Mouse (Mus musculus) liver, embryonic 16.5 days (tissue): ENCODE data around the gene Gmpr2. TPM values are rescaled to one million over a fixed set of nuclear protein-coding genes. Genes with fewer than 3 reads are reported as not detected.

ENCODE experiments used
- ATAC-seq: fragments of 200-750 bp; cut with Nextera tagmentation; 2 replicates; pipeline ENCODE4 v1.8.0; 2017; ENCODE audit warnings: low read depth, mild to moderate bottlenecking, moderate number of reproducible peaks, moderate library complexity
- H3K27ac ChIP-seq: fragments of 300-500 bp; sonication (generic); 2 replicates; pipeline ENCODE4 v1.5.1; 2014; ENCODE audit warnings: mild to moderate bottlenecking, low read length
- H3K27me3 ChIP-seq: fragments of 300-500 bp; sonication (generic); 2 replicates; pipeline ENCODE4 v1.6.1; 2014; ENCODE audit warnings: low read depth, low read length, mixed read lengths; ENCODE audit not compliant: control insufficient read depth, insufficient read depth
- H3K36me3 ChIP-seq: fragments of 300-500 bp; sonication (generic); 2 replicates; pipeline ENCODE4 v1.6.1; 2014; ENCODE audit warnings: mild to moderate bottlenecking; ENCODE audit not compliant: control insufficient read depth, insufficient read depth
- H3K4me1 ChIP-seq: fragments of 300-500 bp; sonication (generic); 2 replicates; pipeline ENCODE4 v1.6.1; 2014; ENCODE audit warnings: low read depth, low read length, mixed read lengths; ENCODE audit not compliant: control insufficient read depth
- H3K4me2 ChIP-seq: fragments of 300-500 bp; sonication (generic); 2 replicates; pipeline ENCODE4 v1.6.1; 2014; ENCODE audit warnings: low read depth, low read length, mixed read lengths
- H3K4me3 ChIP-seq: fragments of 300-500 bp; sonication (generic); 2 replicates; pipeline ENCODE4 v1.5.1; 2014; ENCODE audit warnings: low read depth, mild to moderate bottlenecking, low read length
- H3K9ac ChIP-seq: fragments of 300-500 bp; sonication (generic); 2 replicates; pipeline ENCODE4 v1.6.1; 2014; ENCODE audit warnings: low read depth, low read length
- H3K9me3 ChIP-seq: fragments of 300-500 bp; sonication (generic); replicated peaks from 2 replicates; pipeline ENCODE4 v1.6.1; 2016; ENCODE audit warnings: low read length; ENCODE audit not compliant: control insufficient read depth
- WGBS: fragments of 180-500 bp; shearing (Covaris S2); extraction: QIAGEN DNeasy Blood & Tissue Kit; methylation state at CpG from one replicate; pipeline ENCODE4 v1.1.7; 2014; ENCODE audit not compliant: insufficient replicate concordance; 5-methylcytosine and 5-hydroxymethylcytosine counted together
- polyA plus RNA-seq: library from polyadenylated mRNA; unstranded; fragments of >200 nt; fragmentation: Nextera tagmentation; extraction: Ambion mirVana; gene quantifications from 2 replicates; pipeline ENCODE4 v1.2.1, GENCODE M21; 2015

The Gmpr2 gene
- polyA plus RNA-seq, 1 experiment from 2014 or later, result 20.9 TPM

DNA sequence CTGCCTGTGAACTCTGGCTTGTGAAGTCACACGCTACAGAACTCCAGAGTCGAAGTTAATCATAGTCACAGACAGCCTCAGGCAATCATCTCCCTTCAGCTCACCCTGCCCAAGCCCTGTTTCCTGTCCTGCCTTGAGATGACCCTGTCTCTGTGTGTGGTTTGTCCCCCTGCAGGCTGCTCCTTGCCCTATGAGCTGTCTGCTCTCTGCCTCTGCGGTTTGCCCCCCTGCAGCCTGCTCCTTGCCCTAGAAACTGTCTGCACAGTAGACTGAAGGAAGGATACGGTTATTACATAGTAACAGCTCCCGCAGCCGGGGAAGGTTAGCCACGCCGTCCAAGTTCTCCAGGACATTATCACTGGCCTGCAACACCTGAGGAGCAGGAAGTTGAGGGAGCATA lies 45.1 kb downstream of the Gmpr2 start:
- no peak for ATAC-seq
- Histone ChIP-seq H3K9me3 (no peaks in the 10 kb centered on the region), H3K4me3 (no peak overlapping the region), H3K4me1 (peaks cover 22% of the 10 kb centered on the region), H3K9ac (no peak overlapping the region), H3K4me2 (no peak overlapping the region), H3K27me3 (no peaks in the 10 kb centered on the region; the same call in 1 of the 2 replicates), H3K36me3 (no peaks in the 10 kb centered on the region; the same call in 1 of the 2 replicates), H3K27ac (no peak overlapping the region)
- 69% methylated on average over 8 of the region's 8 CpGs for WGBS

DNA sequence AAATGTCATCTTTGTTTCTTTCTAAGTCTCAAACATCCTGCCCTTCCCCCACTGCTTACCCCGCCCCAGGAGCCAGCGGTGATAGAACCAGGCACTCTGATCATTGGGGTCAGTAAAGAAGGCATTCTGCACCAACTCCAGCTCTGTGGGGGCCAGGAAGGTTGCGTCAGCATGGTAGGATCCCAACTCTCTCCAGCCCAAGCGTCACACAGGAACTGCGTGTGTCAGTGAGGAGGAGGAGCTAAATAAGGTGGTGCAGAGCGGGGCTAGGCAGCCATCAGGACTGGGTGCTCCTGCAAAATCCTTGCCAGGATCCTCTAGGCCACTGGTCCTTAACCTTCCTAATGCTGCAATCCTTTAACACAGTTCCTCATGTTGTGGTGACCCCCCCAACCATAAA lies 48.0 kb downstream of the Gmpr2 start:
- H3K4me3 ChIP-seq, result no peak overlapping the region
- no peak overlapping the region for H3K9ac ChIP-seq
- H3K4me1 ChIP-seq, result peaks cover 30% of the 10 kb centered on the region
- WGBS, result 72% methylated on average over 6 of the region's 6 CpGs
- no peak overlapping the region for H3K4me2 ChIP-seq
- no peaks in the 10 kb centered on the region for H3K27me3 ChIP-seq
- no peaks in the 10 kb centered on the region; the same call in 1 of the 2 replicates for H3K36me3 ChIP-seq
- no peak overlapping the region for H3K27ac ChIP-seq
- no peaks in the 10 kb centered on the region for H3K9me3 ChIP-seq
- ATAC-seq, result no peak

DNA sequence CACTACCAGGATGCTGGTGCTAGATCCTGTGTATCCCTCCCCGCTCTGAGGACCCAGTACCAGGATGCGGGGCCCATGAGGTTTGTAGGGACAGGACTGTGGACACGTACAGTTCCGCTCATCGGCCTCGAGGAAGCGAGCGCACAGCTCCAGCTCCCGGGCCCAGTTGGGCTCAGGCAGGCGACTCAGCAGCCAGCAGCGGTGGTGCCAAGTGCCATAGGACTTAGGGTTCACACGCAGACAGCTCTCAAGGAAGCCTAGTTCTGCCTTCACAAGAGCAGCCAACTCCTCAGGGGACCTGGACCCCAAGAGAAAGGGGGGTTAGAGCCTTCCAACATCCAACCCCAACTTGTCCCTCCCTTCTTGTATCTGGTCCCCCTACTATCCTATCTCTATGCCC lies 48.9 kb downstream of the Gmpr2 start:
- no peak for ATAC-seq
- Histone ChIP-seq H3K4me3 (no peak overlapping the region), H3K4me1 (peaks cover 29% of the 10 kb centered on the region), H3K36me3 (no peaks in the 10 kb centered on the region; the same call in 1 of the 2 replicates), H3K4me2 (no peak overlapping the region), H3K9ac (no peak overlapping the region), H3K9me3 (no peaks in the 10 kb centered on the region), H3K27me3 (no peaks in the 10 kb centered on the region), H3K27ac (0 out of 2 replicates have a peak overlapping the region, but pooled peaks have one; percentile 0)
- 81% methylated on average over 12 of the region's 12 CpGs for WGBS

DNA sequence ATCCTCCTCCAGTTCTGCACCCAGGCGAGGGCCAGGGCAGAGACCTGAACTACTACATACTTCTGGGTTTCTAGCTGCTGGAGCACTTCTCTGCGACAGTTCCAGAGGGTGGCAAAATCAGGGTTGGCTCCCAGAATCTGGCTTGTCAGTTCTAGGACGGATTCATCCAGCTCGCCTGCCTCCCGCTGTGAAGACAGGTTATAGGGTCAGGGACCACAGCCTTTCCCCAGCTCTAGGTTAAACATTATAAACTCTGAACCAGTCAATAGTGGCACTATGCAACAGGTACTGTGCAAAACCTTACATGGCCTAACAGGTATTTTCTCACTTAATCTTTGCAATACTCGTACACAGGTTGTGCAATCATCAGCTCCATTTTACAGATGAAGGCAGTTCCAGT lies 49.3 kb downstream of the Gmpr2 start:
- no peaks in the 10 kb centered on the region for H3K27me3 ChIP-seq
- 68% methylated on average over 6 of the region's 6 CpGs for WGBS

GRCm38 (mm10) chr14:55721700-55722437 lies 50.1 kb downstream of the Gmpr2 start, which contains the start of gene Rabggta:
TSS of gene Rabggta (minus strand) at chr14:55722263.
- Histone ChIP-seq H3K36me3 (no peaks in the 10 kb centered on the region; the same call in 1 of the 2 replicates), H3K27me3 (no peaks in the 10 kb centered on the region), H3K9me3 (no peaks in the 10 kb centered on the region), H3K4me3 (peak within 1 kb of the TSS; percentile 77), H3K4me1 (peaks cover 29% of the 10 kb centered on the region), H3K9ac (peak within 1 kb of the TSS; percentile 73), H3K27ac (peak within 1 kb of the TSS; percentile 76), H3K4me2 (peak within 1 kb of the TSS; percentile 80)
- under 1% methylated on average over 50 of the region's 50 CpGs for whole genome bisulfite sequencing
- ATAC-seq, result peak; percentile 92

More for the DNA sequence above, 49.3 kb downstream of the Gmpr2 start:
- Histone ChIP-seq H3K9ac (no peak overlapping the region), H3K9me3 (no peaks in the 10 kb centered on the region), H3K36me3 (no peaks in the 10 kb centered on the region; the same call in 1 of the 2 replicates), H3K4me1 (peaks cover 29% of the 10 kb centered on the region), H3K27ac (0 out of 2 replicates have a peak overlapping the region, but pooled peaks have one; percentile 0), H3K4me3 (peak overlapping the region; percentile 77; the same call in 1 of the 2 replicates), H3K4me2 (peak overlapping the region; percentile 80)
- ATAC-seq, result peak; percentile 19

- Histone ChIP-seq H3K27me3 (no peaks in the 10 kb centered on the region), H3K4me2 (peak overlapping the region; percentile 80), H3K4me1 (peaks cover 29% of the 10 kb centered on the region), H3K9ac (no peak overlapping the region; the same call in 1 of the 2 replicates), H3K4me3 (peak overlapping the region; percentile 77), H3K36me3 (no peaks in the 10 kb centered on the region; the same call in 1 of the 2 replicates), H3K9me3 (no peaks in the 10 kb centered on the region), H3K27ac (peak overlapping the region; percentile 31; the same call in 1 of the 2 replicates)
- 29% methylated on average over 8 of the region's 8 CpGs for WGBS
- ATAC-seq, result no peak
Measured at GRCm38 (mm10) chr14:55722438-55722945, 50.8 kb downstream of the Gmpr2 start.

GRCm38 (mm10) chr14:55723433-55723832 lies 51.7 kb downstream of the Gmpr2 start:
- Histone ChIP-seq H3K9me3 (no peaks in the 10 kb centered on the region), H3K4me3 (no peak overlapping the region), H3K27ac (peak overlapping the region; percentile 39; the same call in 1 of the 2 replicates), H3K9ac (no peak overlapping the region), H3K36me3 (no peaks in the 10 kb centered on the region), H3K4me1 (peaks cover 29% of the 10 kb centered on the region), H3K27me3 (no peaks in the 10 kb centered on the region), H3K4me2 (no peak overlapping the region)
- WGBS, result 60% methylated on average over 7 of the region's 7 CpGs
- no peak for ATAC-seq

DNA sequence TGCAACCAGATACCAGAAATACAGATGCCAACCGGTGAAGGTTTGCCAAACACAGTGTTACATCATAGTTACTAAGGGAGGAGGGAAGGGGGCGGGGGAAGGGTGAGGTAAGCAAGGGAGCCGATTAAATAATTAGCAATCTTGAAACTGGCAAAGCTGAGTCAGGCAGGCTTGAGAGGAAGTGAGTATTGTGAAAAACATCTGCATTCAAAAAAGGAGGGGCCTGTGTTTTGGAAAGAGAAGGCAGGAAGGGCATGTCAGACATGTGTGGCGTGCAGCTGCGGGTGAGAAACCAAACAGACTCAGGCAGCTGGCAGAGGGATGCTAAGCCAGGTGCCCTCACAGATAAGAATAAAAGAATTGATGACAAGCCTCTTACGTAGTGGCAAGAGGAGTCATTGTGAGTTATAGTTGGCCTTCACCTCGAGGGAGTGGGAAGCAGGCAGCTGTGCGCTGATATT lies 52.7 kb downstream of the Gmpr2 start:
- ATAC-seq, result no peak
- Histone ChIP-seq H3K9ac (no peak overlapping the region), H3K27me3 (no peaks in the 10 kb centered on the region), H3K4me3 (no peak overlapping the region), H3K9me3 (no peaks in the 10 kb centered on the region), H3K4me2 (no peak overlapping the region), H3K27ac (0 out of 2 replicates have a peak overlapping the region, but pooled peaks have one; percentile 4), H3K36me3 (no peaks in the 10 kb centered on the region), H3K4me1 (peaks cover 29% of the 10 kb centered on the region)
- 18% methylated on average over 8 of the region's 8 CpGs for WGBS

GRCm38 (mm10) chr14:55726261-55726660 lies 54.5 kb downstream of the Gmpr2 start:
- Histone ChIP-seq H3K9ac (no peak overlapping the region), H3K4me1 (peaks cover 28% of the 10 kb centered on the region), H3K27ac (no peak overlapping the region), H3K4me2 (no peak overlapping the region), H3K27me3 (no peaks in the 10 kb centered on the region), H3K4me3 (no peak overlapping the region), H3K36me3 (no peaks in the 10 kb centered on the region), H3K9me3 (no peaks in the 10 kb centered on the region)
- ATAC-seq, result no peak
